Mouse (Mus musculus) olfactory bulb, adult 2 months (tissue): ENCODE results near the gene Ccnl1.

Experiments
- CTCF ChIP-seq: fragments of 200-500 bp; IDR thresholded peaks from 2 replicates; pipeline ENCODE4 v1.5.1; 2012; ENCODE audit warnings: low read depth, mild to moderate bottlenecking, low read length, moderate library complexity; ENCODE audit not compliant: insufficient read depth
- POLR2A ChIP-seq: fragments of 200-500 bp; IDR thresholded peaks from 2 replicates; pipeline ENCODE4 v1.6.1; 2012; ENCODE audit warnings: mild to moderate bottlenecking, low read depth, low read length, moderate library complexity; ENCODE audit not compliant: insufficient read depth

GRCm38 (mm10) chr3:65936384-65936783 is 21.7 kb downstream of the Ccnl1 start:
- TF ChIP-seq POLR2A (no peak), CTCF (no peak)
